Mouse (Mus musculus) G1E-ER4 (cell line): ENCODE results near the gene Pif1. TPM values are rescaled to one million over a fixed set of nuclear protein-coding genes. Genes with fewer than 3 reads are reported as not detected.
A peak's percentile ranks its signal among the peaks of the same experiment; 100 is the strongest.

Source experiments
- GATA1 ChIP-seq: IDR thresholded peaks from one replicate; pipeline ENCODE4 v1.8.0; 2012; ENCODE audit warnings: low read length, inconsistent platforms
- polyA plus RNA-seq: library from polyadenylated mRNA; stranded (reverse); fragments of >175 nt; gene quantifications from 2 replicates; pipeline ENCODE4 v1.2.3, GENCODE M21; 2012

Gene Pif1
- polyA plus RNA-seq, 1 experiment = 9.4 TPM

GRCm38 (mm10) chr9:65552141-65552540, 34.8 kb upstream of the Pif1 start:
- no peak for TF ChIP-seq GATA1

- TF ChIP-seq GATA1 = no peak
Observed at GRCm38 (mm10) chr9:65552711-65553110, 34.2 kb upstream of the Pif1 start.

GRCm38 (mm10) chr9:65555001-65555405, 32.0 kb upstream of the Pif1 start:
- TF ChIP-seq GATA1 = peak; percentile 92

GRCm38 (mm10) chr9:65555621-65556020, 31.3 kb upstream of the Pif1 start:
- no peak for TF ChIP-seq GATA1

GRCm38 (mm10) chr9:65556349-65556748, 30.6 kb upstream of the Pif1 start:
- TF ChIP-seq GATA1 = no peak

- TF ChIP-seq GATA1 = no peak
Observed at GRCm38 (mm10) chr9:65556979-65557378, 30.0 kb upstream of the Pif1 start.

- no peak for TF ChIP-seq GATA1
Observed at GRCm38 (mm10) chr9:65558806-65559205, 28.2 kb upstream of the Pif1 start.

- TF ChIP-seq GATA1 = no peak
Observed at GRCm38 (mm10) chr9:65561016-65561415, 25.9 kb upstream of the Pif1 start.

GRCm38 (mm10) chr9:65562081-65562506, 24.9 kb upstream of the Pif1 start:
- no peak for TF ChIP-seq GATA1

GRCm38 (mm10) chr9:65563073-65563472, 23.9 kb upstream of the Pif1 start:
- TF ChIP-seq GATA1 = no peak

- TF ChIP-seq GATA1 = no peak
Observed at GRCm38 (mm10) chr9:65564698-65565097, 22.3 kb upstream of the Pif1 start.

- TF ChIP-seq GATA1 = no peak
Observed at GRCm38 (mm10) chr9:65568787-65569186, 18.2 kb upstream of the Pif1 start.

- TF ChIP-seq GATA1 = no peak
Observed at GRCm38 (mm10) chr9:65569491-65569971, 17.4 kb upstream of the Pif1 start.

GRCm38 (mm10) chr9:65572837-65573236, 14.1 kb upstream of the Pif1 start:
- no peak for TF ChIP-seq GATA1

- no peak for TF ChIP-seq GATA1
Observed at GRCm38 (mm10) chr9:65574513-65575392, 12.2 kb upstream of the Pif1 start.

- no peak for TF ChIP-seq GATA1
Observed at GRCm38 (mm10) chr9:65575393-65576196, 11.4 kb upstream of the Pif1 start.
